8 mouse cellular contexts compared by ENCODE assay signal in genomic region chr9:42264145-42264544, GRCm38 (mm10). TPM values are rescaled to one million over a fixed set of nuclear protein-coding genes. Genes with fewer than 3 reads are reported as not detected.
A peak's percentile ranks its signal among the peaks of the same experiment; 100 is the strongest.
DNase-seq lines count a peak whose midpoint lies in the region; ATAC-seq lines count a peak whose summit lies in the region.

Gene Sc5d, minus strand, starts transcription at chr9:42264256.

- peak; percentile 91 for DNase-seq in adipocyte (ENCODE audit: low spot score)
- peak; percentile 95 for DNase-seq in embryo, embryonic 10 days (ENCODE audit: low spot score)
- DNase-seq in gastrocnemius, postnatal 14 days: peak; percentile 97
- peak; percentile 92 to 97 for DNase-seq in left cerebral cortex, postnatal 10 days (ENCODE audit: extremely low spot score in 1 of 2, low spot score in 2 of 2)
- DNase-seq in right cerebral cortex, postnatal 25 days: peak; percentile 94
- DNase-seq in urinary bladder, postnatal 4 days (ENCODE audit: low spot score in 2 of 2): peak; percentile 91 to 94

- peak; percentile 95 for ATAC-seq in inflammation-experienced regulatory T-cells, adult 6 months
- ATAC-seq in megakaryocyte-erythroid progenitor cell, adult 5-6 weeks (replicated peaks; ENCODE audit: low FRiP score, low TSS enrichment, poor library complexity, severe bottlenecking): peak; percentile 99

- intact Hi-C loops in gastrocnemius, postnatal 14 days (cut with DNase I; ENCODE audit: low total_unique reads): no loop called here
- intact Hi-C loops in left cerebral cortex, postnatal 10 days (cut with DNase I): no loop called here

RNA-seq across cellular contexts. Expression of gene Sc5d, which starts in this region (rescaled TPM):
- 10 to 100 TPM; 11.8 to 15.6 TPM for total RNA-seq in gastrocnemius, postnatal 14 days (2021)
- polyA plus RNA-seq in inflammation-experienced regulatory T-cells, adult 6 months (2017; shearing (Covaris generic)): 10 to 100 TPM; 74.1 to 93.1 (median 90.4) TPM
- total RNA-seq in left cerebral cortex, postnatal 10 days (2021): 10 to 100 TPM; 54.2 to 60.9 TPM
- total RNA-seq in megakaryocyte-erythroid progenitor cell, adult 5-6 weeks (2014; fragmentation: Nextera tagmentation): 13.9 and 18.2 TPM in 2 replicates
- 20.2 and 24.5 TPM in 2 replicates for total RNA-seq in megakaryocyte-erythroid progenitor cell, adult 5-6 weeks (2017)

Comparison
In these comparisons a context has a peak if more than half of its experiments do, and no peak if none do; other contexts are left out.
1. Peak in every context shown above with its lines: DNase-seq and ATAC-seq.